Mouse (Mus musculus) liver, postnatal 0 days (tissue): ENCODE results near the gene Ptprr.

Source experiments
- CTCF ChIP-seq: sonication (generic); IDR thresholded peaks from 2 replicates; pipeline ENCODE4 v1.5.1; 2016; ENCODE audit warnings: antibody characterized with exemption, low read depth
- EP300 ChIP-seq: IDR thresholded peaks from 2 replicates; pipeline ENCODE4 v1.6.1; 2016; ENCODE audit warnings: antibody characterized with exemption, low read depth, mild to moderate bottlenecking

GRCm38 (mm10) chr10:116162338-116162737 lies 144.3 kb downstream of the Ptprr start:
- no peak for TF ChIP-seq CTCF
- TF ChIP-seq EP300: no peak
